Mouse (Mus musculus) heart, adult 2 months (tissue): ENCODE data around the gene Tmem218. TPM values are rescaled to one million over a fixed set of nuclear protein-coding genes. Genes with fewer than 3 reads are reported as not detected.

ENCODE experiments used
- DNase-seq, 2 experiments: peaks; one replicate each; pipeline ENCODE4 v3.0.0; 2021
- H3K27ac ChIP-seq: fragments of 200-600 bp; 2 replicates; pipeline ENCODE4 v1.8.1; 2022
- H3K27me3 ChIP-seq: fragments of 200-500 bp; 2 replicates; pipeline ENCODE4 v1.6.1; 2012; ENCODE audit warnings: mild to moderate bottlenecking, low read length, inconsistent platforms, mixed read lengths; ENCODE audit not compliant: control insufficient read depth, insufficient read depth
- H3K36me3 ChIP-seq: fragments of 200-500 bp; 2 replicates; pipeline ENCODE4 v1.6.1; 2012; ENCODE audit warnings: low read length, inconsistent platforms; ENCODE audit not compliant: control insufficient read depth, insufficient read depth
- H3K4me1 ChIP-seq: fragments of 200-500 bp; 2 replicates; pipeline ENCODE4 v1.6.1; 2011; ENCODE audit warnings: low read length; ENCODE audit not compliant: control insufficient read depth, insufficient read depth
- H3K4me3 ChIP-seq: fragments of 200-600 bp; 2 replicates; pipeline ENCODE4 v1.8.1; 2022
- H3K79me2 ChIP-seq: fragments of 200-500 bp; replicated peaks from 2 replicates; pipeline ENCODE4 v1.6.1; 2012; ENCODE audit warnings: mild to moderate bottlenecking, inconsistent platforms, low read length, moderate library complexity, mixed read lengths; ENCODE audit not compliant: control insufficient read depth, insufficient read depth
- H3K9ac ChIP-seq: fragments of 200-500 bp; 2 replicates; pipeline ENCODE4 v1.6.1; 2012; ENCODE audit warnings: low read depth, mild to moderate bottlenecking, control low read depth, inconsistent platforms, low read length, mixed read lengths
- CTCF ChIP-seq: fragments of 200-600 bp; IDR thresholded peaks from 2 replicates; pipeline ENCODE4 v1.8.1; 2022; ENCODE audit warnings: antibody characterized with exemption, mild to moderate bottlenecking, moderate library complexity
- EP300 ChIP-seq: fragments of 200-500 bp; IDR thresholded peaks from 2 replicates; pipeline ENCODE4 v1.6.1; 2011; ENCODE audit warnings: low read depth, low read length, control low read depth; ENCODE audit not compliant: insufficient read depth
- POLR2A ChIP-seq: fragments of 200-500 bp; IDR thresholded peaks from 2 replicates; pipeline ENCODE4 v1.6.1; 2011; ENCODE audit warnings: mild to moderate bottlenecking, low read depth, low read length, control low read depth; ENCODE audit not compliant: insufficient read depth
- WGBS: fragments of 180-500 bp; shearing (Covaris S2); methylation state at CpG from one replicate; pipeline ENCODE4 v1.1.7; 2018; 5-methylcytosine and 5-hydroxymethylcytosine counted together
- intact Hi-C: fragments of 180-260 bp; cut with DNase I; formaldehyde crosslinking; loops from one replicate; pipeline ENCODE4 v1.15.1; 2025
- polyA plus RNA-seq: library from polyadenylated mRNA; depleted of rRNA; stranded (reverse); fragments of >200 nt; gene quantifications from 2 replicates; pipeline ENCODE4 v1.2.3, GENCODE M21; 2012
- total RNA-seq, 2 experiments: library from RNA; stranded (reverse); gene quantifications; 2 replicates each; pipeline ENCODE4 v1.2.3; 2021

The Tmem218 gene
- total and polyA plus RNA-seq, 3 experiments, result 4.2 to 7.1 (median 6.6) TPM

GRCm38 (mm10) chr9:37235951-37236737 lies 28.1 kb downstream of the Tmem218 start:
- H3K36me3 ChIP-seq, result no peaks in the 10 kb centered on the region
- H3K4me3 ChIP-seq, result no peak overlapping the region
- no peak for DNase-seq
- no peaks in the 10 kb centered on the region for H3K27me3 ChIP-seq
- intact Hi-C loops, result no loop called here
- 60% methylated on average over 4 of the region's 4 CpGs for whole genome bisulfite sequencing
- H3K9ac ChIP-seq, result no peak overlapping the region
- TF ChIP-seq CTCF (no peak), EP300 (no peak), POLR2A (no peak)
- no peaks in the 10 kb centered on the region for H3K79me2 ChIP-seq
- H3K4me1 ChIP-seq, result no peaks in the 10 kb centered on the region
- no peak overlapping the region for H3K27ac ChIP-seq

GRCm38 (mm10) chr9:37242764-37243163 lies 34.7 kb downstream of the Tmem218 start:
- Histone ChIP-seq H3K27ac (no peak overlapping the region), H3K79me2 (no peaks in the 10 kb centered on the region), H3K4me3 (no peak overlapping the region), H3K27me3 (no peaks in the 10 kb centered on the region), H3K9ac (no peak overlapping the region), H3K4me1 (no peaks in the 10 kb centered on the region), H3K36me3 (no peaks in the 10 kb centered on the region)
- intact Hi-C loops, result no loop called here
- DNase-seq, result no peak
- 86% methylated on average over 3 of the region's 3 CpGs for WGBS
- TF ChIP-seq EP300, result no peak
- TF ChIP-seq CTCF, result no peak
- TF ChIP-seq POLR2A, result no peak

- DNase-seq, result no peak
- Histone ChIP-seq H3K36me3 (no peaks in the 10 kb centered on the region), H3K79me2 (no peaks in the 10 kb centered on the region), H3K4me1 (no peaks in the 10 kb centered on the region), H3K27me3 (no peaks in the 10 kb centered on the region), H3K4me3 (no peak overlapping the region), H3K9ac (no peak overlapping the region), H3K27ac (no peak overlapping the region)
- WGBS, result 50% methylated on average over 1 of the region's 1 CpGs
- TF ChIP-seq POLR2A (no peak), CTCF (no peak), EP300 (no peak)
- intact Hi-C loops, result no loop called here
Measured at GRCm38 (mm10) chr9:37244600-37244999, 36.6 kb downstream of the Tmem218 start.

GRCm38 (mm10) chr9:37245404-37245803 lies 37.4 kb downstream of the Tmem218 start:
- no peak overlapping the region for H3K27ac ChIP-seq
- H3K27me3 ChIP-seq, result no peaks in the 10 kb centered on the region
- H3K4me1 ChIP-seq, result no peaks in the 10 kb centered on the region
- no peak for DNase-seq
- intact Hi-C loops, result no loop called here
- no peaks in the 10 kb centered on the region for H3K79me2 ChIP-seq
- H3K36me3 ChIP-seq, result no peaks in the 10 kb centered on the region
- no peak overlapping the region for H3K9ac ChIP-seq
- no peak overlapping the region for H3K4me3 ChIP-seq
- WGBS, result 78% methylated on average over 2 of the region's 2 CpGs
- TF ChIP-seq CTCF (no peak), EP300 (no peak), POLR2A (no peak)

- H3K4me1 ChIP-seq, result no peaks in the 10 kb centered on the region
- DNase-seq, result no peak
- H3K4me3 ChIP-seq, result no peak overlapping the region
- no peak overlapping the region for H3K9ac ChIP-seq
- no peaks in the 10 kb centered on the region for H3K79me2 ChIP-seq
- H3K27me3 ChIP-seq, result no peaks in the 10 kb centered on the region
- H3K36me3 ChIP-seq, result no peaks in the 10 kb centered on the region
- 86% methylated on average over 1 of the region's 1 CpGs for WGBS
- TF ChIP-seq CTCF (no peak), POLR2A (no peak), EP300 (no peak)
- intact Hi-C loops, result no loop called here
- H3K27ac ChIP-seq, result no peak overlapping the region
Measured at GRCm38 (mm10) chr9:37245810-37246209, 37.8 kb downstream of the Tmem218 start.

GRCm38 (mm10) chr9:37247429-37247828 lies 39.4 kb downstream of the Tmem218 start:
- no peaks in the 10 kb centered on the region for H3K4me1 ChIP-seq
- H3K27me3 ChIP-seq, result no peaks in the 10 kb centered on the region
- no peak overlapping the region for H3K4me3 ChIP-seq
- no peaks in the 10 kb centered on the region for H3K36me3 ChIP-seq
- intact Hi-C loops, result no loop called here
- H3K27ac ChIP-seq, result no peak overlapping the region
- H3K79me2 ChIP-seq, result no peaks in the 10 kb centered on the region
- peak in 1 of 2 experiments; percentile 63 for DNase-seq
- no peak overlapping the region for H3K9ac ChIP-seq
- TF ChIP-seq CTCF (no peak), POLR2A (no peak), EP300 (no peak)
